Mouse (Mus musculus) thymus, postnatal 0 days (tissue): Measurements from ENCODE around the gene Gm36210. TPM values are rescaled to one million over a fixed set of nuclear protein-coding genes. Genes with fewer than 3 reads are reported as not detected.
A peak's percentile ranks its signal among the peaks of the same experiment; 100 is the strongest.

ENCODE experiments used
- DNase-seq: peaks from one replicate; pipeline ENCODE4 v3.0.0-alpha.2; 2015; ENCODE audit warnings: low spot score
- polyA plus RNA-seq: library from polyadenylated mRNA; unstranded; fragments of >200 nt; fragmentation: Nextera tagmentation; extraction: Ambion mirVana; gene quantifications from 2 replicates; pipeline ENCODE4 v1.2.1, GENCODE M21; 2015

Gm36210 gene
- polyA plus RNA-seq, 1 experiment from 2014 or later: 0.10 TPM

DNA sequence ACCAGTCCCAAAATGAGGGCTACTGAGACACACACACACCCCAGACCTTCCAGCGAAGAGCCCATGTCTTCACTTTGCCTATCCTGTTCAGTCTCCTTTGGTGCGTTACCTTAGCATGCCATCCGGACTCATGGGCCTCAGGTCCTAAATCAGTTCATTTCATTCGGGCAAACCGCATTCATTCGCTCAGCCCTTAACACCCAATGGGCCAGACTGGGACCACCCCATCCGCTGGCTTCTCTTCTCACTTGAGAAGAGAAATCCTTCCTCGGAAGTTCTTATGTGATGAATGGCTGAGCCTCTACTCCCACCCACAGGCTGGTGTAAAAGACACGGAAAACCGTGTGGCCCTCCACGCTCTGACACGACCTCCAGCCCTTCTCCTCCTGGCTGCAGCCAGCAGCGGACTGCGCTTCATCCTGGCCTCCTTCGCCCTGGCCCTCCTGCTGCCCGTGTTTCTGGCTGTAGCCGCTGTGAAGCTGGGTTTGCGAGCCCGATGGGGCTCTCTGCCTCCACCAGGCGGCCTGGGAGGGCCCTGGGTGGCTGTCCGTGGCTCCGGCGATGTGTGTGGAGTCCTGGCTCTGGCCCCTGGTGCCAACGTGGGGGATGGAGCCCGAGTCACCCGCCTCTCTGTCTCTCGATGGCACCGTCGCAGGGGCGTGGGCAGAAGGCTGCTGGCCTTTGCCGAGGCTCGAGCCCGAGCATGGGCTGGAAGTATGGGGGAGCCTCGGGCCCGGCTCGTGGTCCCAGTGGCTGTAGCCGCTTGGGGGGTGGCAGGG, 17.5 kb upstream of the Gm36210 start:
- DNase-seq: no peak

DNA sequence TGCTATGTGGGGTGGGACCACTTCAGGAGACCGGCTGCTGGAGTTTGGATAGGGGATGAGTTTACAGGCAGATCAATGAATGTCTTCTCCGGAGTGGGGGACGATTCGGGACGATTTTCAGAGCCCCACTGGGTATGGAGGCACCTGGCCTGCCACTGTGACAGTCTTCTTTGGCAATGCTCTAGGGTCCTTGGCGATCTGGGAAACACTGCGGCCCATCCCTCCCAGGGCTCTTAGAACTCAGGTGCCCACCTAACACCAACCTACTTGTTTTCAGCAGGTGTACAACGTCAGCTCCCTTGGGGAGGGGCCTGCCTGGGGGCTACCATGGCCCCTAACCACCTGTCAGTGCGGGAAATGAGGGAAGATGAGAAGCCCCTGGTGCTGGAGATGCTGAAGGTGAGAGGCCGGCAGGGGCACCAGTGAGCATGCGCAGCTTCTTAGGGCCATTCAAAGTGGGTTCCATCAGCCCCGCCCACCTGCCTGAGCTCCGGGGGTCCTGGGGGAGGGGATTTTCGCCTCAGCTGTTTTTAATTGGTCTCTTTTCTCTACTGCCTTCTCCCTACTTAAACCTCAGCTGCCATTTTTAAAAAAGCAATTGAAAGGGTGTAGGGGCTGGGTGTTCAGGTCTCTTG, 16.7 kb upstream of the Gm36210 start:
- DNase-seq: no peak

DNA sequence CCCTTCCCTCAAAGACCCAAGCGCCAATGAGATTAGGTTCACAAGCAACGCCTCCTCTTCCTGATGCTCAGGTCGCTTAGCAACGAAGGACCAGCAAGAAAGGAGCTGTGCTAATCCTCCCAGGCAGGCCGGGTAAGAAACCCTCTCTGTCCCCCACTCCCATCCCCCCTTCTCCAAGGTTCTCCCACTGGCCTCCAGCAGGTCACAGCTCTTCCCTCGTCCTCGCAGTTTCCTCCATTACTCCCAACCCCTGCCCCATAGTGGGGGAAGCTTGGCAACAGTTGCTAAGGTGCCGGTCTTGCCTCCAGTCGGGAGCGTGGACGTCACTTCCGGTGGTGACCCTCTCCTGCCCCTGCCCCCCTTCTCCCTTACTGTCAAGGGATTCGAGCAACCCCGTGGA, 16.2 kb upstream of the Gm36210 start:
- peak; percentile 39 for DNase-seq

DNA sequence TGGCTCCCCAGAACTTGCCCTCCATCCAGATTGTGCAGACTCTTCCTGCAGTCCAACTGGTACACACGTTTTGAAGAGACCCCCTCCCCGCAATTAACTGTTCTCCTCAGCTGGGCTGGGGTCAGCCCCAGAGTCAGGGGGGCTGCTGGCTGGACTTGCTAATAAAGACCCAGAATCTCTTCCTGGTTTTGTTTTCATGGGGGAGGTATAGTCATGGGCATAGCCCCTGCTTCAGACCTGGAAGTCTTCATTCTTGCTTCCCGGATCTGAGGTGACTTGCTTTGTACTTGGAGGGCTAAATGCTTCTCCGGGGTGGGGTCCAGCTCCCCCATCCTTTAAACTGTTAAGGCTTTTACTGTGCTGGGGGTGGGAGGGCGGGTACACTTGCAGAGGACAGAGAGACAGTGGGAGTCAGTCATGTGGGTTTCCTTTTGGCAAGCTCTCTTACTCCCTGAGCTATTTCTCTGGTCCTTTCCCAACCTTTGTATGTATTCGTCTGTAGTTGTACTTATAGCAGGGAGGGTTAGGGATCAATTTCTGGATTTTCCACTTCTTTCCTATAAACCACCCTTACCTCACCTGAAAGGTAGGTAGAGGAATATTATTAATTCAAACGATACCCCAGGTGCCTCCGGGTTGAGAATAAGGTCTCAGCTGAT, 15.6 kb upstream of the Gm36210 start, which contains the start of gene Nat14:
TSS of gene Nat14 (plus strand) at position 205 of the 659 bp plus-strand sequence.
- no peak for DNase-seq

DNA sequence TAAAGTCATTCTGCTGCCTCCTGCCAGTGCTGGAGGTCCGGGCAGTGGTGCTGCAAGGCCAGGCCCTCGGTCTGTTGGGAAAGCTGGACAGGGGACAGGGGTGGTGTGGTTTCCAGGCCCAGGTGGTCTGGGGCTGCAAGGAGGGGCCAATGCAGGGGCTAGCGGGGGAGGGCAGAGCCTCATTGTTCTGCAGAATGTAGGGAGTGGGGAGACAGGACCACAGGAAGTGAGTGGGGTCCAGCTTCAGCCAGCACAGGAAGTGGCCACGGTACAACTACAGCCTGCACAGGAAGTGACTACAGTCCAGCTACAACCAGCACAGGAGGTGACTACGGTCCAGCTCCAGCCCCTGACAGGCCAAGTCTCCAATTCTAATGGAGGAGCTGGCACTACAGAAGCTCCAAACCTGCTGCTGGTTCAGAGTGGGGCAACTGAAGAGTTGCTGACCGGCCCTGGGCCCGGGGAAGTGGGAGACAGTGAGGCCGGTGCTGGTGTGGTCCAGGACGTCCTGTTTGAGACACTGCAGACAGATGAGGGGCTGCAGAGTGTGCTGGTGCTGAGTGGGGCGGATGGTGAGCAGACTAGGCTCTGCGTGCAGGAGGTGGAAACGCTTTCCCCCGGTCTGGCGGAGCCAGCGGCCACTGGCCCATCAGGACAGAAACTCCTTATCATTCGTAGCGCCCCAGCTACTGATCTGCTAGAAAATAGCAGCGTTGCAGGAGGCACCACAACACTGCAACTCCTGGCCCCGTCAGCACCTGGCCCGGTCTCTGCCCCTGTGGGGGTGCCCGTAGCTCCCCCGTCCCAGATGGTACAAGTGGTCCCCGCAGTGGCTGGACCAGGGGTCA, 14.9 kb upstream of the Gm36210 start:
- DNase-seq: no peak

DNA sequence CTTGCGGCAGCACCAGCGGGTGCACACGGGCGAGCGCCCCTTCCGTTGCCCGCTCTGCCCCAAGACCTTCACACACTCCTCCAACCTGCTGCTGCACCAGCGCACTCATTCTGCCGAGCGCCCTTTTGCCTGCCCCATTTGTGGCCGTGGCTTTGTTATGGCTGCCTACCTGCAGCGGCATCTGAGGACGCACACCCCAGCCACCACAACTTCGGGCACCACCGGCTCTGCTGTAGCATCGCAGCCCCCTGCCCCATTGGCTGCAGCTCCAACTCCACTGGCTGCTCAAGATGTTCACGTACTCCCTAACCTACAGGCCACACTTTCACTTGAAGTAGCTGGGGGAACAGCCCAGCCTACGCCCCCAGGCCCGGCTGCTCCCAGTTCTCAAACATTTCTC, 14.2 kb upstream of the Gm36210 start:
- no peak for DNase-seq

DNA sequence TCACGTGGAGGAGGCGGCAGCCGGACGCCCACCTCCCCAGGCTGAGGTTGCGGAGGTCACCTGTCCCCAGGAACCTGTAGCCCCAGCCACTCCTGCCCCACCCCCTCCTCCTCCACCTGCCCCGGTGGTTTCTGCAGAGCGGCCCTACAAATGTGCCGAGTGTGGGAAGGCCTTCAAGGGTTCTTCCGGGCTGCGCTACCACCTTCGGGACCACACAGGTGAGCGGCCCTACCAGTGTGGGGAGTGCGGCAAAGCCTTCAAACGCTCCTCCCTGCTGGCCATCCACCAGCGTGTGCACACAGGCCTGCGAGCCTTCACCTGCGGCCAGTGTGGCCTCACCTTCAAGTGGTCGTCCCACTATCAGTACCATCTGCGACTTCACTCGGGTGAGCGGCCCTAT, 13.7 kb upstream of the Gm36210 start:
- DNase-seq: no peak

DNA sequence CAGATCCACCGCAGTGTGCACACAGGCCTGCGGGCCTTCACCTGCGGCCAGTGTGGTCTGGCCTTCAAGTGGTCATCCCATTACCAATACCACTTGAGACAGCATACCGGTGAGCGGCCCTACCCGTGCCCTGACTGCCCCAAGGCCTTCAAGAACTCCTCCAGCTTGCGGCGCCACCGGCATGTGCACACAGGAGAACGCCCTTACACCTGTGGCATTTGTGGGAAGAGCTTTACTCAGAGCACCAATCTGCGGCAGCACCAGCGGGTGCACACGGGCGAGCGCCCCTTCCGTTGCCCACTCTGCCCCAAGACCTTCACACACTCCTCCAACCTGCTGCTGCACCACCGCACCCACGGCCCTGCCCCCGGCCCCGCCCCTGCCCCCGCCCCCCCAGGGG, 12.8 kb upstream of the Gm36210 start:
- no peak for DNase-seq

DNA sequence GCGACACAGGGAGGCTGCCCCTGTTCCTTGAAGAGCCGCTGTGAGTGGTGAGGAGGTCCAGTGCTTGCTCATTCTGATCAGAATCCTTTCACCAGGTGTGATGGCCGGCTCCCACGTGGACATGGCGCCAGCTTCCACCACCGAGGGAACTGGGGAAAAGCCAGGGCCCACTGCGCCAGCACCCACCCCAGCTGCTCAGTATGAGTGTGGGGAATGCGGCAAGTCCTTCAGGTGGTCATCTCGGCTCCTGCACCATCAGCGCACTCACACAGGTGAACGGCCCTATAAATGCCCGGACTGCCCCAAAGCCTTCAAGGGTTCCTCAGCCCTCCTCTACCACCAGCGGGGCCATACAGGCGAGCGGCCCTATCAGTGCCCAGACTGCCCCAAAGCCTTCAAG, 12.4 kb upstream of the Gm36210 start:
- no peak for DNase-seq

DNA sequence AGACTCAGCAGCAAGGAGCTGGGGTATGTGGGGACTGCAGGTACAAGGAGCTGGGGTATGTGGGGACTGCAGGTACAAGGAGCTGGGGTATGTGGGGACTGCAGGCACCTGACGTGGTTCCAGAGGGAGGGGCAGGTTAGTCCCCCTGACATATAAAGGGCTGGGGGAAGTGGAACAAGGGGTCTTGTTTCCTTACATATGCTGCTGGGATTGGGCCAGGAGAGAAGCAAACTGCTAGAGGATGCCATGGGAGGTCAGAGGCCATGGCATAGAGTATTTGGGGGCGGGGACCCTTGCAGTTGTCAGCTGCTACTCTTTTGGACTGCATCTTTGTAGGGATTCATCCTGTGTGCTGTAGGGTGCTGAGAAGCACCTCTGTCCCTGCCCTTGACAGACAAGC, 11.2 kb upstream of the Gm36210 start:
- no peak for DNase-seq

DNA sequence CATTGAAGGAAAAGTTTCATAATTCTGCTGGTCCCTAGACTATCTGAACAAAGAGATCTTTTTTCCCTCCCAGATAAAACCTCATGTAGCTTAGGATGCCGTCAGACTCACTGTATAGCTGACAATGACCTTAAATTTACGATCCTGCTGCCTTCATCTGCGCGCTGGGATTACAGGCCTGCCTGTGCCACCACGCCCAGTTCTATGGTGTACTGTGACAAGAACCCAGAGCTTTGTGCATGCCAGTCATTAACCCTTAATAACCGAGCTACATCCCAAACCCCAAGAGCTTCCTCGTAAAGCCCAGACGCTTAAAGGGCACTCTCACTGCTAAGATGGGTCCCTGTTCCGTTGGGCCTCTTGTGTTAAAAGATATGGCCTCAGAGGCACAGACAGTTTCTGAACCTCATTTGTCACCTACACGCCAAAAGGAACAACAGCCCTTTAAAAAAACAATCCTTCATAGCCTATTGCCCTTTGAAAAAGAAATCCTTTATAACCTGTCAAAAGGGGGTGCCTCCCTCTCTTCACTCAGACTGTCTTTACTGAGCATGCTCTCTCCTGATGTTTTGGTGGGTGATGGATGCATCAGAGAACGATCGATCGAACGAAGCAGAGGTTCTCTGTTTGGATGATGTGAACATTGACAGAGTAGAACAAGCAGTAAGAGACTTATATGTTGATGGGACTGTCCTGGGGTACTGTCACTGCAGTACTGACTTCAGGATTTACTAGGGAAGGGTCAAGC, 9.5 kb upstream of the Gm36210 start:
- DNase-seq: no peak

DNA sequence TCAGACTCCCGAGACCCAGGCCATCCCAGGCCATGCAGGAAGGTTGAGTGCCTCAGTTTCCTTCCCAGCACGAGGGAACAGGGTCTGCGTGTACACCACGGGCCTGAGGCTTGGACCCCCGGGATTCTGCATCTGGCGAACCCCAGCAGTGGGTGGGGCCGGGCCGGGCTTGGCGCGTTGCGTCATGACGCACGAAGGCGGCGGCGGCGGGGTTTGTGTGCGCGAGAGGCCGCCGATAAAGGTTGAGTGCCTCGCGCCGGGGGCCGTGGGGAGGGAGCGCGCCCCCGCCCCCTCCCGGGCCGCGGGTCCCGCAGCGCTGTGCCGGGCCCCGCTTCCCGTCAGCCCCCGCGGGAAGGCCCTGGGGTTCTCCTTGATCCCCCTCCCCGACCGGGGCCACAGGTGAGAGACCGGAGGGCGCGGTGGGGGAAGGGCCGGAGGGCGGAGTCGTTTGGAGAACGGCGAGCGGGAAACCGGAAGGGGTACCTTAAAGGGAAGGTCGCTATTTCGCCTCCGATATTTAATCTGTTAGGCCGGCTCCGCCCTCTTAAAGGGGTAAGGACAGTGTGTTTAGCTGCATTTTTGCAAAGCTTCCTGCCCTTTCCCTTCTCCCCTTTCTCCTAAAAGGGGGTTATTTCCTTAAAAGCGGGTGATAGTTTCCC, 8.8 kb upstream of the Gm36210 start, which contains the start of gene Zfp628:
TSS of gene Zfp628 (plus strand) at position 211 of the 659 bp plus-strand sequence.
- peak; percentile 96 for DNase-seq

DNA sequence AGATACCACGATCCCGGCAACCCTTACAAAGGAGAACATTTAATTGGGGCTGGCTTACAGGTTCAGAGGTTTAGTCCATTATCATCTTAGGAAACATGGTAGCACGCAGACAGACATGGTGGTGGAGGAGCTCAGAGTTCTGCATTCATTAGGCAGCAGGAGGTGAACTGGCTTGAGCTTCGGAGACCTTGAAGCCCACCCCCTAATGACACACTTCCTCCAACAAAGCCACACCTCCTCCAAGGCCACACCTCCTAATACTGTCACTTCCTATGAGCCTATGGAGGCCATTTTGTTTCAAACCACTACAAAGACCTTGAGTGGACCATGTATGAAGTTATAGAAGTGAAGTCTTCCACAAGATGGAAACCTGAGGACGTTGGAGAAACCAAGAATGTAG, 5.9 kb upstream of the Gm36210 start:
- DNase-seq: no peak

DNA sequence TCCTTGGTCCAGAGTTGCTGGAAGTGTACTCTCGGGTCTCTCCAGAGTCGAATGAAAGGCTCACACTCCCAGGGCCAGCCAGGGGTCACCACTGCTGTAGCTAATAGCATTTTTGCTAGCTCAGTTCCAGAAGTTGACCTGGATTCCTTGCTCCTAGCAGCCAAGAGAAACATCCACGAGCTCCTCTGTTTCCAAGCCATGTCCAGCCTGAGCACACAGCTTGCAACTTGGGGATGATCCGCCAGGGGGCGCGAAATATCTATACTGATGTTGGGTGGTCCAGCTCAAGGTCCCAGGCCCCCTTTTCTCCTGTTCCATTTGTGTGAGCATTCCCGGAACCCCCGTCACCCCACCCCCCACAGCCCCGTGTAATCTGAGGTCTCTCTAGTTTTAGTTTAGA, 5.2 kb upstream of the Gm36210 start:
- peak; percentile 33 for DNase-seq

DNA sequence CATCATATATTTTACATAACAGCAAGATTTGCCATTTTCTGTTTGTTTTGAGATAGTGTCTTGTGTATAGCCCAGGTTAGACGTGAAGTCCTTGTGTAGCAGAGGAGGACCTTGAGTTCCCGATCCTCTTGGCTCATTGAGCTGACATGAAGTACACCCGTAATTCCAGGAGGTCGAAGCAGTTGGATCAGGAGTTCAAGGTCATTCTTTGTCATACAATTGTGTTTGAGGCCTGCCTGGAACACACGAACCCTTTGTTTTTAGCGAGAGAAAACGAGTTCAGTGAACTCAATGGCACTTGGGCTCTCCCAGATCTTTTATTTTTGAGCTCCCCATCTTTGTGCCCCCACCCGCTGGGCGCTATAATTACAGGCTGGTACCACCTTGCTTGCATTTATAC, 3.9 kb downstream of the Gm36210 start:
- no peak for DNase-seq

DNA sequence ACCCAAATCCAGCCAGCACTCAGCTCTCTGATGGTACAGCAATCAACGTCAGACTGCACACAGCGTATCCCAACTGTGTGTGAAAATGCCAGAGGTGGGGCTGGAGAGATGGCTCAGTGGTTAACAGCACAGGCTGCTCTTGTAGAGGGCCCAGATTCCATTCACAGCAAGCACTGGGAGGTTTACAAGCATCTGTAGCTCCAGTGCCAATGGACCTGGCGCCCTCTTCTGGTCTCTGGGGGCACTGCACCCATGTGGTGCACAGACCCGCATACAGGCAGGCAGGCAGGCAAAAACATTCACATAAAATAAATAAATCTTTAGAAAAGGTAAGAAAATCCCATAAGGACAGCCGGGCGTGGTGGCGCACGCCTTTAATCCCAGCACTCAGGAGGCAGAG, 5.1 kb downstream of the Gm36210 start:
- DNase-seq: peak; percentile 48

DNA sequence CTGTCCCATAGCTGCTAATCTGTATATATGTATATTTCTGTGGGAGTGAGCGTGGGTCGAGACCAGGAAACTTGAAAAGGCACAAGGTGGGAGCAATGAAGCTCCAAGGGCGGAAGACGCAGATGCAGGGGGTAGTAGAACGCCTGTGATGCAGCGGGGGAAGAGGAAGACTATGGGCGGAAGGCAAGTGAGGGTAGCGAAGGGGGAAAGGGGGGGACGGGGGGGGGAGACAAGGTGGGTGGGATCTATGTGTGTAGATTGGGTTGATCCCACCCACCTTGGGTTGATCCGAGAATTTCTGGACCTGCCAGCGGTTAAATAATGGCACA, 5.8 kb downstream of the Gm36210 start:
- DNase-seq: peak; percentile 30

DNA sequence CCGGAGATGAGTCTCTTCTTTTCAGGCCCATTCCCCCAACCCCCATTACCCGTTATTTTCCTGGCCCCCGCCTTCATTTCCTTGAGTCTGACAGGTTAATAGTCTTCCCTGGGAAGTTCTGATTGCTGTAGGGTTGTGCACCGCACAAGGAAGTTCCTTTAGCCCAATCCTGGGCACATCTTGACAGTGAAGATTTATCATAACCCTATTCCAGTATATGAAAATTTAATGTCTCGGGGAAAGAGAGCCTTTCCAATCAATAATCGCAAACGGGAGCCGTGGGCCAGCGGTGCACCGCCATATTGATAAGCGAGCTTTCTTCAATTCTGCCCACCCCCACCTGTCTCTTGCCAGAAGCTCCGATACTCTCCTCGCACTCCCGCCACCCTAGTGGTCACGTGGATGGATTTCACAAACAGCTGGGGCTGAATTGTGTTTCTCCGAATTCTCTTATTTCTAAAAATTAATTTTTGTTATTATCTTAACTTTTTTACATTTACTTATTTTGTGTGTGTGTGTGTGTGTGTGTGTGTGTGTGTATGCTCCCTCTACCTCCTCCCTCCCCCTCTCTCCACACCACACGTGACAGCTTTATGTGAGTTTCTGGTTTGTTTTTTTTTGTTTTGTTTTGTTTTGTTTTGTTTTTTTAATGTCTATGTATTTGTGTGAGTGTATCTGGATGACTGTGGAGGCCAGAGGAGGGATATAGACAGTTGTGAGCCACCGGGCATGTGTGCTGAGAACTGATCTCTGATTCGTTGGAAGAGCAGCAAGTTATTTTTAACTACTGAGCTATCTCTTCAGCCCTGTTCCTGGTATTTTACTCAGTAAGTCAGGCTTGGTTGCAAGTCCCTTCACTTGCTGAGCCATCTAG, 6.4 kb downstream of the Gm36210 start:
- DNase-seq: peak; percentile 27
